Mouse (Mus musculus) adrenal gland, adult 18-20 months (tissue): ENCODE measurements around the gene Cyp2c50. TPM values are rescaled to one million over a fixed set of nuclear protein-coding genes. Genes with fewer than 3 reads are reported as not detected.
"Not testable (repeated sequence)": the region's sequence is repeated elsewhere in the genome, so short reads cannot be mapped to it uniquely, and the experiment has no call there.

Source experiments
- DNase-seq, 2 experiments: peaks; one replicate each; pipeline ENCODE4 v3.0.0; 2021 to 2022; ENCODE audit warnings: low spot score in 2 of 2
- long read RNA-seq, 2 experiments: library from polyadenylated mRNA; stranded (forward); transcript quantifications; one replicate each; pipeline ENCODE4 v2.0.0; 2021
- total RNA-seq, 2 experiments: library from RNA; stranded (reverse); gene quantifications; 1 replicate in 1 of 2; 2 replicates in 1 of 2; pipeline ENCODE4 v1.2.3; 2021

Cyp2c50 gene
- under 1 TPM in 1 of 2 experiments, not detected in 1; 0.23 TPM for total RNA-seq
- long read RNA-seq, experiment 1: 0 reads
- long read RNA-seq, experiment 2: 0 reads

DNA sequence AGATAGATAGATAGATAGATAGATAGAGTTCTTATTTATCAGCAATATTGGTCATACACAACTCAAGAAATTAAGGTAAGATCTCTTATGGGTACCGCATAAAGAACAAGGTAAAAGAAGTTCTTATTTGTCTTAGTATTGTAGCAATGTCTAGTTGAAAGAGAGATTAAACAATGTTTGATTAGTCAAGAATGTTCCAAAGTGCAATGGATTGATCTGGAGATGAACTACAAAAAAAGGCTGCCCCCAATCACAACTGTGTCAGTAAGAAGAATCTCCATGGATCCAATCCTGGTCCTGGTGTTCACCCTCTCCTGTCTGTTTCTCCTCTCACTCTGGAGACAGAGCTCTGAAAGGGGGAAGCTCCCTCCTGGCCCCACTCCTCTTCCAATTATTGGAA, at the start of gene Cyp2c50:
Gene Cyp2c50, plus strand, starts transcription at position 268 of the 400 bp plus-strand sequence.
- not testable (repeated sequence) for DNase-seq

DNA sequence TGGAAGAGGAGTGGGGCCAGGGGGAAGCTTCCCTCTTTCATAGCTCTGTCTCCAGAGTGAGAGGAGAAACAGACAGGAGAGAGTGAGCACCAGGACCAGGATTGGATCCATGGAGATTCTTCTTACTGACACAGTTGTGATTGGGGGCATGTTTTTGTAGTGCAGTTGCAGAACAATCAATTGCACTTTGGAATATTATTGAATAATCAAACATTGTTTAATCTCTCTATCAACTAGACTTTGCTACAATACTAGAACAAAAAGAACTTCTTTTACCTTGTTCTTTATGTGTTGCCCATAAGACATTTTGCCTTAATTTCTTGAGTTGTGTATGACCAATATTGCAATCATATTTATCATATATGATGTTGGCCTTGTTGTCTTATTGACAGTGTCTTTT, 15.8 kb upstream of the Cyp2c50 start, which contains the start of gene Cyp2c54:
Gene Cyp2c54, minus strand, starts transcription at position 127 of the 400 bp plus-strand sequence.
- no peak for DNase-seq

DNA sequence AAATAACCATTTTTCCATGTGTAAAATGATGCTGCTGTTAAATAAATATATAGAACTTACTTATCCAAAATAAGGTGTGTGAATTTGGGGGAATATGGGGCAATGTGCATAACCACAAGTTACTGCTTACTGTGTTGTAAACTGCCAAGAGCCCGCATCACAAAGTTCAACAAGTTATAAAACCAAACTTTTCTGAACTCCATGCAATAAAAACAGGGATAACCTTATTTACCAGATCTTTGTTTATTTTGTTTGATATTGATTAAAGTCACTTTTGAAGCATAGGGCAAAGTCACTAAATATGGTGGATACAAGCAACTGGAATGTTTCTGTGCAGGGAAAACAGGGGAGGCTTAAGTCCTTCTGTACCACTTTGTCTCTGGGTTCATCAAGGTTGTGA, 1.1 kb upstream of the Cyp2c50 start:
- no peak for DNase-seq

DNA sequence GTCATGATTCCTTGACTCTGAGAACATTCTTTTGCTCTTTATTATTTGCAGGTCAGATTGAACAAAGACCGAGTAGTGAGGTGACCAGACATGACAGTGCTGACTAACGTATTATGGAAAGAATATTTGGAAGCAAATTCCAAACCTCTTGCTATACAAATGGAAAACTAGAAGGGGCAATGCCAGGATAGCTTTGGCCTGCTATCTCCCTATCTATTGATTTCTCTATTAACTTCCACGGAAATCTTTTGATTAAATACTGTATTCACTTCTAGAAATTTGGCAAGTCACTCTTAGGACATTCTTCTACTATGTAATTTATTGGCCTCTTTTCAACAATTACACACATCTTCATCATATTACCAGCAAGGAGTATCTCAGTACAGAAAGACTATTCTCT, 1.6 kb downstream of the Cyp2c50 start:
- DNase-seq: no peak

DNA sequence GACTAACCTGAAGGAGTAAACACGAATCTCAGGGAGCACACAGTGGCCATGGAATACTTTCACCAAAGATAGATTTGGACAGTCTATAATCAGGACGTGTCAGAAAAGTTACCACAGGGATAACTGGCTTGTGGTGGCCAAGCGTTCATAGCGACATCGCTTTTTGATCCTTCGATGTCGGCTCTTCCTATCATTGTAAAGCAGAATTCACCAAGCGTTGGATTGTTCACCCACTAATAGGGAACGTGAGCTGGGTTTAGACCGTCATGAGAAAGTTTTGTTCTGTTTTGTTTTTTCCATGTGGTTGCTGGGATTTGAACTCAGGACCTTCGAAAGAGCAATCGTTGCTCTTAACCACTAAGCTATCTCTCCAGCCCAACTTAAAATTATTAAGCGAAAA, 30.1 kb downstream of the Cyp2c50 start:
- DNase-seq: not testable (repeated sequence)

DNA sequence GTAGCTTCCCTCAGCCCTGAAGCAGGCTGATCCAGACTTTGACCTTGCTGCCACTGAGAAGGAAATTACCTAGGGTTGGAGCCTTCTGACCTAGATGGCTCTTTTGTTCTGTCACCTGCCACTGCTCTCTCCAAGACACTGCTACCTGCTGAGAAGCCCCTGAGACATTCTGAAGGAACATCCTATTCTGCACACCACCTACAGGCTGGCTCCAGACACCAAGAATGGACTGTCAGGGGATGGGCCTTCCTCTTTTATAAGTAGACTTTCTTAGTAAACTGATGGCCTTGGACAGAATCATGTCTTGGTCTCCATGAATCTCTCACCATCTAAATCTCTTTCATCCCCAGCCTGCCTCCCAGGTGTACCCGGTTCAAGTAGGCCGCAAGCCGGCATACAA, 35.7 kb downstream of the Cyp2c50 start:
- not testable (repeated sequence) for DNase-seq

DNA sequence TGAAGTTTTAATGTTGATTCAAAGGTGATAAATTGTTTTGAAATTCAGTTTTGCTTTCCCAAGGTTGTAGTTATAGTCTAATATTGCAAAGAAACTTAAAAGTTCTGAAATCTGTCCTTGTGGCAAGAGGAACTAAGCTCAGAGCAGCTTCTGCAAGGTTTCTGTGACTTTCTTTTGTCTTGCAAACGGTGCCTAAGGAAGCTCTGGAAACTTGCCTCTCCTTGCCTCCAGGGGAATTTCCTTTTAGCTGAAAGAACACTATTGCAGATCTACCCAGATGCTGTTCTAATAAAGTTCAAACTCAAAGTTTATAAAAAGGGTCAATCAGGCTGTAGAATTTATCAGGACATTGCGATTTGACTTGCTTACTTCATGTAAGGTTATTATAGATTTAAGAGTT, 37.5 kb downstream of the Cyp2c50 start:
- DNase-seq: not testable (repeated sequence)

Other genes starting within 250 kb of the Cyp2c50 start
- gene Cyp2c69, start 202.9 kb upstream of the Cyp2c50 start, total RNA-seq: under 1 TPM in 1 of 2 experiments, not detected in 1; 0.30 TPM
- gene Cyp2c37, start 97.3 kb upstream of the Cyp2c50 start, total RNA-seq: under 1 TPM in 1 of 2 experiments, not detected in 1; 0.23 TPM
- not detected for gene Cyp2c54, start 15.9 kb upstream of the Cyp2c50 start, total RNA-seq
- under 1 TPM; 0.38 to 0.53 TPM for gene Cyp2c70, start 97.6 kb downstream of the Cyp2c50 start, total RNA-seq
- 10 to 100 TPM; 19.0 to 22.4 TPM for gene Pdlim1, start 182.2 kb downstream of the Cyp2c50 start, total RNA-seq